Mouse (Mus musculus): ENCODE measurements around the gene Clic4.

Clic4 gene

DNA sequence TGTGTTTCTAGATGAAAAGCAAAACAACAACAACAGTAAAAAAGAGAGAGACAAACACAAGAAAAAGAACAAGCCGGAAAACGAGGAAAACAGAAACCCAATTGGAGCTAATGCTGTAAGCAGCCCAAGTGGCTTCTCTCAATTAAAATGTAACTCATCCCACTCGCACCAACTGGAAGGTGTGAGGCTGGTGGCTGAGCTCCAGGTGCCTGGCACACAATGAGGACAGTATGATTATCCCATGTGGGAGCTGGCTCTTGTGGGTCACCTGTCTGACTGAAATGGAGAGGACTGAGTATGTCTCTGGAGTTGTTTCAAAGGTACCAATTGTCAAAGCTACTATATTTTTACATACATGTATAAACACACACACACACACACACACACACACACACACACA, 41.5 kb downstream of the Clic4 start:
- no peak for DNase-seq (ENCODE audit: low read depth)

DNA sequence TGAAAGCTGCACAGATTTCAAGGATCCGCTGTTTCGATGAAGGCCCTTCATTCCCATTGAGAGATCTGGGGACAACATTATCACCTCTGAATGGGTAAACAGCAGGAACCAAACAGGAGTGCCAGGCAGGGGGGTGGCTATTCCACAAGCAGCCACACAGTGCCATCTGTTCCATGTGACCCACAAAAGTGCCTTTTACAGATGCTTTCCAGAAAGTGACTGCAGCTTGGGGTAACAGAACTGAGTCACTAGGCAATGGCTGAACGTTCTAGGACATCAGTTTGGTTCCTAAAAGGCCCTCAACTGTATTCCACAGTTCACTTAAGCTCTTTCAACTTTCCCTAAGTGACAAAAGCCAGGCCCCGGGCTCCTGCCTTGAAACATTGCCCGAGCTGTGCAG, 42.0 kb downstream of the Clic4 start:
- DNase-seq (ENCODE audit: low read depth), result no peak

DNA sequence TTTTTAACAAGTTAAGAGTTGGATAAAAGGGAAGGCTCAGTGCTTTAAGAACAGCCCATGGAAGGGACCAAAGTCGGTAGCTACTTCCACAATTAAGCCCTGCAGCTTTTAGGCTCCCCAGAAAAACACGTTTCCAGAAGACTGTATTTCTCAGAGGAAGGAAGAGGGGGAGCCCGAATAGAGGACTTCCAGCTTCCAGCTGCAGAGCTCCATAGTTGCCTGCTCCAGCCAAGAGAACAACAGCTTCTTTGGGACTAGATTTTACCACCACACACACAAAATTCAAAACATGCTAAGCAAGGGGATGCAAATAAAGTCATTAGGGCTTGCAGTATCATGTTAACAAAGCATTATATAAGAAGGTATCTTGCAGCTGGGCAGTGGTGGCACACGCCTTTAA, 42.7 kb downstream of the Clic4 start:
- no peak for DNase-seq (ENCODE audit: low read depth)

DNA sequence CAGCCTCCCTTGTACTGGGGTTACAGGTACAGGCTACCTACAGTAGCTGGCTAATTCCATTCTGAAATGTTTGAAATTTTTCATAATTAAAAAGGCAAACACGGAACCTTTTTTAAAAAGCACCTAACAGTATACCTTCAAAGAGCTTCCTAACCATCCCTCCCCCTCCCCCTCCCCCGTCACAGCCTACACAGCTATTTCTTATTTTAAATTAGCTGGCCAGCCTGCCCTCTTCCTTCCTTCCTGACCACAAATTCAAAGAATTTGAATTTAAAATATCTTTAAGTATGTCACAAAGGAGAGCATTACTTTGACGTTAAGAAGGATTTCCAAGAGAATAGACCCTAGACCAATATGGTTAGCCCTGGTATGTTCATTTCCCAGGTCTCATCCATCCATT, 44.5 kb downstream of the Clic4 start:
- peak; percentile 71 for DNase-seq (ENCODE audit: low read depth)

DNA sequence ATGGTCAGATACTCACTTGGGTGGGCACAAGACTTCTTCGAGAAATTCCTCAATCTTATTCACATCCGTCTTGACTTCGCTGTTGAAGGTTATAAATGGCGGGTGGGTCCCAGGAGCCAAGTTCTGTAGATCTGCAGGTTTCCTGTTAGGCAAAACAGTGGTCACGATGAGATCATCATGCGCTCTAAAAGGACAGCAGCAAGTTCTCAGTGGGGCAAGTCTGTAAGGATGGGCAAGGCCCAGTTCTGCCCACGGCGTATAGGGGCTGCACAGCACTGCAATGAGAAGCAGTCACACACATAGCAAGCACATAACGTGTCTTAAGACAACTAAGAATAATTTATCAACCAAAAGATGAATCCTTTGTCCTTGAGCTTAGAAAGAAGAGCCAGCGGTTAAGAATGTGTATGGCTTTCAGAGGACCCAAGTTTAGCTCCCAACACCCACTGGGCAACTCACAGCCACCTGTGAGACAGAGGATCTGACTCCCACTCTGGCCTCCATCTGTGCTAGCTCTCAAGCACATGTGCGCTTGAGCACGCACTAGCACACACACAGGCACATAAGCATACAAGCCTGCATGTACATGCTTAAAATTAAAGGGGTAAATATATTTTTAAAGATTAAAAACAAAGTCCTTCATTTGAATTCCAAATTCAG, 46.5 kb downstream of the Clic4 start:
- DNase-seq (ENCODE audit: low read depth), result peak; percentile 92

DNA sequence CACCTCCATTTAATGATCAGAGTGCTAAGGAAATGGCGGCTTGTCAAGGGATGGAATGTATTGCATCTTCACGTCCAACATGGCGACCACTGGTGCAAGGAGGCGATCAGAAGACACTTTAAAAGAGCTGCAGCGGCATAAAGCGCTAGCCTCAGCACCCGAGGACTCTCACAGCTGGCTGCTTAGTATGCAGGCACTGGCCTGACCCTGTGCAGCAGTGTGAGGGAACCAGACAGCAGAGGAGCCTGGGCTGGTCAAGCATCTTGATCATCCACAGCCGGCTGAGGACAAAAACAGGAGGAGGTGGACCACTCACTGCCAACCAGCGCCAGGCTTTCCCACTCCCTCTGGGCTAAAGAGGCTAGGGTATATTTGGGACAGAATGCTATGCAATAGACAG, 48.8 kb downstream of the Clic4 start:
- no peak for DNase-seq (ENCODE audit: low read depth)

DNA sequence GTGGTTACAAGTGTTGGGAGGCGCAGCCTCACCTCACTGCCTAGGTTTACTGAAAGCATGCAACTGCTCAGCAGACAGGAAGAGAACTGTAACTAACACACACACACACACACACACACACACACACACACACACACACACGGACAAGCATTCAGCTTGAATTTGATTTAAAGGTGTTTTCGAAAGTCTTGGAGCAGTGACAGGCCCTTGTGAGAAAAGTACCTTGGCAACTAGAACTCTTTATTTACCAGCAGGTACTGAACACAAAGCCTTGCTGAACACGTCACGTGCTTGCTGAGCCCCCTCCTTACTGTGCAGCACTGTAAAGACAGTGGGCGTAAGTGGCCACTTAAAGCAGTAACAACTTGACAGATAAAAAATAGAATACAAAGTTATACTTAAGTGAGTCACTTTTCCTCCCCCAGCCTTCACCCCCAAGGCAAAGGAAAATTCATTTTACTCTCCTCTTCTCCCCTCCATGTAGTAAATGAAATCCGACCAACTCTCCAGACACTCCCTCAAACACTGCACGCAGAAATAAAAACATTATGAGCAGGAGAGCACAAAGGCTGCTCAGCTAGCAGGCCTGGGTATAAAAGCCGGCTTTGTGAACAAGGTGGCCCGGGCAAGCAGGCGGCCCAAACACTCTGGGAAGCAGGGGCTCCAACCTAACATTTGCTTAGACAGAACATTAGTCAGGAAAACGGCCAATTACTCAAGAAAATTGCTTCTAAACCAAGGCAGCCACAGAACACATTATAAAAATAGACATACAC, 50.8 kb downstream of the Clic4 start:
- no peak for DNase-seq (ENCODE audit: low read depth)

DNA sequence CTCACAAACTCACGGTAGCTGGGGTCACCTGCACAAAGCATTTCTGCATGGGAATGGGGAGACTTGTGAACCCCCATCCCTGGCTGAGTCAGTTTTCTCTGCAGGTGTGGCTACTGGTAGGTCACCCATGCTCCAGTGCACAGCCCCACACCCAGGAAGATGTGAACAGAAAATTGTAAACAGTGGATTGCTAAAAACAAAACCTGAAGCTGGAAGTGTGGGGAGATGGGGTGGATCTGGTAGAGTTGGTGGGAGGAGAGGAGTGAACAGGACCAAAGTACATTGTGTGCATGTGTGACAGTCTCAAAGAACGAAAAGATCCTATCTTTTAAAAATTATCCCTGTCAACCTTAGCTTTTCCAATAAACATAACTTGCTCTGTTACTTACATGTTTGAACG, 52.0 kb downstream of the Clic4 start:
- no peak for DNase-seq (ENCODE audit: low read depth)

DNA sequence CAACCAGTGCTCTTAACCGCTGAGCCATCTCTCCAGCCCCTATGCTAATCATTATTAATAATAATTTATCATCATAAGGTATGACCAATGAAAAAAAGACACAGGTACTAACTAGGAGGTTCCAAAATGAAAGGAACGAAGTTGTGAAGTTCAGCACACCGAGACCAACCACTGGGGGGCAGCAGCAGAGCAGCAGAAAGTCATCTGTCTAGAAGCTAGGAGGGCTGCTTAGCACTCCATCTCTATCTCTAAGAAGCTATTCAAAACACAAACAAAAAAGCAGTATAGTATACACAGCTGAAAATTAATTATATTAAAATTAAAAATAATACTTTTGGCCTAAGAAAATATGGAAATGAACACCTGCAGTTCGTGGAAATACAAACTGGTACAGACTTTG, 53.0 kb downstream of the Clic4 start:
- peak; percentile 81 for DNase-seq (ENCODE audit: low read depth)

DNA sequence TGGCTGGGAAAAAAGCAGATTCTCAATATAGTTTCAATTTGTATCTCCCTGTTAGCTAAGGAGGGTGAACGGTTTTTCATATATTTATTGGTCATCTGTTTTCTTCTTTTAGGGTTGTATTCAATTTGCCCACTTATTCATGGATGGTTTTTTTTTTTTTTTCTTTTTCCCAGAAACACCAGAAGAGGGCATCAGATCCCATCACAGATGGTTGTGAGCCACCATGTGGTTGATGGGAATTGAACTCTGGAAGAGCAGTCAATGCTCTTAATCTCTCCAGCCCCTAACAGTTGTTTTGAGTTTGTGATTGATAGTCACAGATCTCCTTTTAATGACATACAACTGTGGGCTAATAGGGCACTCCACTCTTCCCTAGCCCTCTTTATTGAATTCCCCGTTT, 62.8 kb downstream of the Clic4 start:
- DNase-seq (ENCODE audit: low read depth), result no peak

DNA sequence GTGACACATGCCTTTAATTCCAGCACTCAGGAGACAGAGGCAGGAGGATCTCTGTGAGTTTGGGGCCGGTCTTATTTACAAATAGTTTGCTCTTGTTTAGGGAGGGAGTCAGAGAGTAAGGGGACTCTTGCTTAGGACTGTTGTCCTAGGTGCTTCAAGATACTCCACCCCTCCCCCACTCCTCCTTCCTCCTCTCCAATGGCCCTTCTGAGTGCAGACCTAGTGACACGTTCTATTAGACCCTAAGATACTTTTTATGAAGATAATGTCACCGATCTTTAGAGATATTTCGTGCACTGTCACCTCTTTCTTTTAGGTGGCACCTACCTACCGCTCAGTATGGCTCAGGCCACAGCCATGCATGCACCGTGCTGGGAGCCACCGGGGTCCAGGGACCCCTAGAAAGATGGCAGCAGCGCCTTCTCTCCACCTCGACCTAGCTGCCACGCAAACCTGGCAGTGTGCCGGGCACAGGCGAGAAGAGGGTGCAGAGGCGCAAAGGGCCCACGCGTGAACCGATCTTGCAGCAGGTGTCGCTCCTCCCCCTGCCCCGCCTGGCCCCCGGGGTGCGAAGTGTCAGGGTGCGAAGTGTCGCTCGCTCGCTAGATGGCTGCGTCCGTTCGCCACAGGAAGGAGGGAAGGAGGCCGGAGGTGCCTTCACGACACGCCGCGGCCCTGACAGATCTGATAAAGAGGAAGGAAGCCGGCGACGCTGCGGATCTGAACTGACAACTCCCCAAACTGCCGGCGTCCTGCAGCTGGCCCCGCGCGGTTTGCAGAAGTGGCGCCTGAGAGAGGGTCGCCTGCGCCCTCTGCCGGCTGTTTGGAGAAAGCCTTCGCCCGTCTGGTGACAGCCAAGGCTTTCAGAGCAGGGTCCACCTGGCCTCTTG, 66.7 kb downstream of the Clic4 start:
- DNase-seq (ENCODE audit: low read depth), result peak; percentile 98

DNA sequence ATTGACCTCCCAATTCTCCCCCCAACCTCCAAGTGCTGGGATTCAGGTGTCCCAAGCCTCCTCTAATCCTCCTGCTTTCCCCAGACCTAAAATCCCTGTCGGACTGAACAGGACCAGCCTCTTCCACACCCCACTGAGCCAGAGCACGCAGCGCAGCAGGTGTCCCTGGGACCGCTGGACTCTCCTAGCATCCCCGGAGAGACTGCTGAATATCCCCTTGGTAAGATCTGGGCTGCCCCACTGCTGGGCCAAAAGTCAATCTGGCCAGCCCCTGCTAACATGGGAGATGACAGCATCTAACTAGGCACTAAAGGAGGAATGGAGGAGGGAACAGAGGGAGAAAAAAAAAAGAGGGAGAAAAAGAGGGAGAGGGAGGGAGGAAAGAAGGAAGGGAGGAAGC, 67.4 kb downstream of the Clic4 start:
- no peak for DNase-seq (ENCODE audit: low read depth)

DNA sequence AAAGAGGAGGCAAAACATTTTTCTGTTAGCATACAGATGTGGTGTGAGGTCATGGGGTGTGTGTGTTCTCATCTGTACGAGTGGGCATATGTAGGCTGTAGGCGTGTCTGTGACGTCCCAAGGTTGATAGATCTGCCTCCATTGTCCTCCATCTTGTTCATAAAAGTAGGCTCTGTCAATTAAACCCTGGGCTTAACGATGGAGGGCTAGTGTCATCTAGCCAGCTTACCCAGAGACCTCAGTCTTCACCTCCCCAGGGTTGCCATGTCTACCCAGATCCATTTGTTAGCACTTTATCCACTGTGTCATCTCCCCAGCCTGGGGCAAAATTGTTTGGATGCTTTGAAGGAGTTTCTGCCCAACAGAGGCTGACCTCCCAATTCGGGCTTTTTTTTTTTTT, 67.9 kb downstream of the Clic4 start:
- peak; percentile 16 for DNase-seq (ENCODE audit: low read depth)

DNA sequence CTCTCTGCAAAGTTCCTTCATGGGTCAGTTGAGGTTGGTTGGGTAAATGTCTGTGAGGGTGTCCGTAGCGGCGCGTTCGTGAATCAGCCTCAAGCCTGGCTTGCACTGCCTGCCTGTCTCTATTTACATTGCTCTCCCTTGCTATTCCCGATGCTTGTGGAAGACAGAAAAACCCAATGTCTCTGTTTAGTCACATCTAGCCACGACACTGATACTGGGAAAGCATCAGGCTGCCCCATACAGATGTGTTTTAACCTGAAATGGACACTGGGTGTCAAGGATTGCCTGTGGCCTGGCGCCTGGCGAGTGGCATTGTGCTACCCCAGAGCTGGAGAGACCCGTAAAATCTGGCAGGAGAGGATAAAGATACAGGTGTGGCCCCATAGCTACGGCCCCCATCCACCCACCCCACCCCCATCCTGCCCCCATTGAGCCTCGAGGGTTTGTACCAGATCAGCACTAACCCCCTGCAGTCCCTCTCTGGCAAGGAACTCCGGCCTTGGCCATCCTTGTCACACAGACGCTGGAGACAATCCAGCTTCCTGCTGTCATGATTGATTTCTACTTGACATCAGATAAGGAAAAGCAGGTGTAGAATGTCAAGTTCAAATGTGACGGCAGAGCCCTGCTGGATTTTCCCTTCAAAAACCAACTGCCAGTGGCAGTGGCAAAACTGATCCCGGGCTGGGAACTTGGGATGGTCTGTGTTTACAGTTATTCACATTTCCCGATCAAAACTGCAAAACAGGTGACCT, 68.6 kb downstream of the Clic4 start:
- peak; percentile 24 for DNase-seq (ENCODE audit: low read depth)

DNA sequence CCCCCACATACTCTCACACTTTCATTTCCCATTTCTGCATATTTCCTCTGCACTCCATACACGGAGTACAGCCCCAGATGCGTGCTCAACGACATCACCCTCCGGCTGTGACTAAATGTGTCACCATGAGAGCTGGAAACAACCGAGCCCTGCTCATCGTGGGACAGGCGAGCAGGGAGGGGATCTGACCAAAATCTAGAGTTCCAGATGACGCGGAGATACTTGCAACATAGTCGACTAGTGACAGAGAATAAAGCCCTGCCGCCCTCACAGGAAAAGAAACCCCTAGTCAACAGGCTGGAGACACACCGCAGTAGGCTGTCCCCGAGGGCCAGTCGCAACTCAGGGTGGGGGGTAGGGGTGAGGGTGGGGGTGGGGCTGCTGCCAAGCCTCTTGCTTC, 69.3 kb downstream of the Clic4 start:
- peak; percentile 96 for DNase-seq (ENCODE audit: low read depth)

DNA sequence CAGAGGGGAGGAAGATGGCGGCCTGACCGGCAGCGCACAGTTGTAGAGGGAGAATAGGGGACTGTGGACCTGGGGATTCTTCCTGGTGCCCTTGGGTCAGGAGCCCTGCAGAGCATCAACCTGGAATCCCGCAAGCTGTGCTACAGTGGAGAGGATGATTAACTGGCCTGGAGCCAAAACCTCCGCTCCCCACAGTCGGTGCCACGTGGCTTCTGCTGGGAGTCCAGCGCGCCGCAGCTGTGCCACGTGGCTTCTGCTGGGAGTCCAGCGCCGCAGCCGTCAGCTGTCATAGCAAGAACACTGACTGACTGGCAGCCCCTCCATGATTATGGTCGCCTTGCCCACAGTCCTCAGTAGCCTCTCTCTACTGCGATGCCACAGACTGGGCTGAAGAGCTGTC, 70.8 kb downstream of the Clic4 start:
- DNase-seq (ENCODE audit: low read depth), result no peak

DNA sequence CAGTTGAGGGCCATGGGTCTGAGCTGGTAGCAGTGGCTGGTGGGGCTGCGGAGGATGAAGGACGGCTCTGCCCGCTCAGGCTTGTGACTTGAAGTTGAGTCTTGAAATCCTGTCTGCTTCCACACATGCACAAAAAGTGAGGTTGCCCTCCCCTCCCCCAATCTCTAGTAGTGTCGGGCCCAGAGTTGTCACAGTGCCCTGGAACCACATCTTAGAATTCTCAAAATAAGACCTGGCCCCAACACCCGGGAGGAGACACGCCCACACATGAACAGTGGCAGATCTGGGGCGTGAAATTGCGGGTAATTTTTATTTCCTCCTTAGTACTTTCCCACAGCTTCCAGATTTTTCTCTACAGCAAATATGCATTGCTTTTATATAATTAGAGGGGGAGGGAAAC, 74.8 kb downstream of the Clic4 start:
- no peak for DNase-seq (ENCODE audit: low read depth)

DNA sequence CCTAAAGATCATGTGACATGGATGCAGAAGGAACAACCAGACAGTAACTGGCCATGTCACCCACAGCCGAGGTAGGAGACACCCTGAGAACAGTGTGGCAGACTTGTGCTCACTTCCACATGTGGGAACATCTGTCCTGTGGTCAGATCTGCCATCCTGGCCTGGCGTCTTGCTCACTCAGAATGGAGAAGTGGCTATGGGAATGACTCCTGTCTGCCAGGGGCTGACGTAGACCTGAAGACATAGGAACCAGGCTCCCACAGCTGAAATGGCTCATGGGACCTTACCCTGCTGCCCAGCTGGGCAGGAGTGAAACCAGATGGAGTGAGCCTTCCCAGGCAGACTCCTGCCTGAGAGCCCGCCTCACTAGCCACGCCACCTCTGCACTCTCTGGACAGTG, 79.8 kb downstream of the Clic4 start:
- DNase-seq (ENCODE audit: low read depth), result peak; percentile 68

DNA sequence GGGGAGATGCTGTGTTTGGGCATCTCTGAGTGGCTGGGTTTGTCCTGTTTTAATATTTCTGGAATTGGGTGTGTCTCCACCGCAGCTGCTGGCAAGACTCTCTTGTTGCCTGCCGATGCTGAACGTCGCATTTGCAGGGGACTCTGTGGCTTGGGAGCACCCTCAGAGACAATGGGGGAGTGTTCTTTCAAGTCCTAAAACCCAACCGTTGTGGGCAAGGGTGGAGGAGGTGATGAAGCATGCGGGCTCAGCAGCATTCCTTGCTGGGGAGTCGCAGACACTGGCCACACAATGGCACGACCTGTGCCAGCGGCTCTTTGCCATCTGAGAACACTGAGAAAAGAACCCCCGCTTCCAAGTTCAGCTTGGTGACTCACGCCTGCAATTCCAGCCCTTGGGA, 81.0 kb downstream of the Clic4 start:
- no peak for DNase-seq (ENCODE audit: low read depth)

DNA sequence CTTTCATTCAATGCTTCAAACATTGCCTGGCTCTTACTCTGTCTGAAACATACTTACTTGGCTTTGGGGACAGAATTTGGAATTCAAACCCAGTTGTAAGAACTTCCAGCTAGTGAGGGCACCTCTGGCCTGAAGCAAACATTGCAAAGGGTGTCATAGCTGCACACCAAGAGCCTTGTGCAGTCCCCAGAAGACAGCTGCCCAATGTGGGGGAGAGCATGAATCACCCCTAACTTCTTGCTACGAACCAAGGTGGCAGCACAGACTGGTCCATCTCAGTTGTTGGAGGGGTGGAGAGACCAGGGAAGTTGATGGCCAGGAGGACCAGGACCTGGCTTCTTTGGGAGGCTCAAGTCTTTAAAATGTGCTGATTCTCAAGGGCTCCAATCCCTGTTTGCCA, 81.4 kb downstream of the Clic4 start:
- DNase-seq (ENCODE audit: low read depth), result no peak

DNA sequence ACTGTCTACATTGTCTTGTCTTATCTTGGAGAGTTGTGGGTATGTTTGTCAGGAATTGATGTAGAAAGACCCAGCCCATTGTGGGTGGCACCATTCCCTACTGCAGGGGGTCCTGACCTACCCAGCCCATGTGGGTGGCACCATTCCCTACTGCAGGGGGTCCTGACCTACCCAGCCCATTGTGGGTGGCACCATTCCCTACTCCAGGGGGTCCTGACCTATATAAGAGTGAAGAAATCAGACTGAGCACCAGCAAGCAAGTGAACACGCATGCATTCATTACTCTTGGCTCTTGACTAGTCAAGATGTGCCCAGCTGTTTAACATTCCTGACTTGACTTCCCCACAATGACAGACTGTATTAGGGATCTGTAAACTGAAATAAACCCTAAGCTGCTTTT, 82.2 kb downstream of the Clic4 start:
- DNase-seq (ENCODE audit: low read depth), result no peak

DNA sequence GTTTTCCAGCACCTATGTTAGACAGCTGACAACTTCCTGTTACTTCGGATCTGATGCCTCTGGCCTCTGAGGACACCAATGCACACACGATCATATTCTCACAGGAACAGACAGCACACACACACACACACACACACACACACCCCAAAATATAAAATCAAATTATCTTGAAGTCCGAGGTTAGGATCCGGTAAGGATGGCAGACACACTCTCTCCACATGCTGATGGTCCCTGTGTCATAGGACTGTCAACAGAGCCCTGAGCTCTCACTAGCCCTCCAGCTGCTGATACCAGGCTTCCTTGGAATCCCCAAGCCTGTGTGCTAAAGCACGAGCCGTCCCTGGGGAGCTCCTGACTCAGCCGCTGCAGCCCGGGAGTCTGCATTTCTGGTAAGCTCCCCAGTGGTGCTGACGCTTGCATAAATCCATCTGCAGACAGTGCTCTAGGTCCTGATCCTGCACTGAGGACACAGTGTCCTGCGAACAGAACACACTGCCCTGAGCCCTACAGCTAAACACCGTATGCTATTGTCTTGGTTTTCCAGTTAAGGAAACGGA, 83.1 kb downstream of the Clic4 start:
- no peak for DNase-seq (ENCODE audit: low read depth)

Measured in 416B (cell line).